Mouse (Mus musculus) neural tube, embryonic 15.5 days (tissue): ENCODE measurements around the gene 5730522E02Rik. TPM values are rescaled to one million over a fixed set of nuclear protein-coding genes. Genes with fewer than 3 reads are reported as not detected.

Source experiments
- ATAC-seq: fragments of 200-750 bp; cut with Nextera tagmentation; 2 replicates; pipeline ENCODE4 v1.8.0; 2017; ENCODE audit warnings: mild to moderate bottlenecking, moderate TSS enrichment, moderate library complexity; ENCODE audit not compliant: low FRiP score
- H3K27ac ChIP-seq: fragments of 300-500 bp; sonication (generic); replicated peaks from 2 replicates; pipeline ENCODE4 v1.5.1; 2015; ENCODE audit warnings: mild to moderate bottlenecking, inconsistent platforms
- H3K27me3 ChIP-seq: fragments of 300-500 bp; sonication (generic); replicated peaks from 2 replicates; pipeline ENCODE4 v1.6.1; 2015; ENCODE audit warnings: inconsistent platforms
- H3K36me3 ChIP-seq: fragments of 300-500 bp; sonication (generic); 2 replicates; pipeline ENCODE4 v1.6.1; 2015; ENCODE audit warnings: inconsistent platforms
- H3K4me1 ChIP-seq: fragments of 300-500 bp; sonication (generic); 2 replicates; pipeline ENCODE4 v1.6.1; 2015; ENCODE audit warnings: inconsistent platforms
- H3K4me2 ChIP-seq: fragments of 300-500 bp; sonication (generic); 2 replicates; pipeline ENCODE4 v1.6.1; 2015; ENCODE audit warnings: inconsistent platforms, mild to moderate bottlenecking, moderate library complexity
- H3K4me3 ChIP-seq: fragments of 300-500 bp; sonication (generic); replicated peaks from 2 replicates; pipeline ENCODE4 v1.5.1; 2015; ENCODE audit warnings: mild to moderate bottlenecking, inconsistent platforms
- H3K9ac ChIP-seq: fragments of 300-500 bp; sonication (generic); replicated peaks from 2 replicates; pipeline ENCODE4 v1.6.1; 2015; ENCODE audit warnings: mild to moderate bottlenecking, inconsistent platforms
- H3K9me3 ChIP-seq: fragments of 300-500 bp; sonication (generic); replicated peaks from 2 replicates; pipeline ENCODE4 v1.6.1; 2016; ENCODE audit warnings: inconsistent platforms
- WGBS: fragments of 180-500 bp; shearing (Covaris S2); methylation state at CpG from one replicate; pipeline ENCODE4 v1.1.7; 2015; ENCODE audit warnings: mixed read lengths; 5-methylcytosine and 5-hydroxymethylcytosine counted together
- polyA plus RNA-seq: library from polyadenylated mRNA; unstranded; fragments of >200 nt; fragmentation: Nextera tagmentation; extraction: Ambion mirVana; gene quantifications from 2 replicates; pipeline ENCODE4 v1.2.1, GENCODE M21; 2015

The 5730522E02Rik gene
- polyA plus RNA-seq, 1 experiment from 2014 or later = 15.0 TPM

GRCm38 (mm10) chr11:25704332-25705168 lies 506.0 kb downstream of the 5730522E02Rik start:
- H3K4me3 ChIP-seq = no peak overlapping the region
- H3K36me3 ChIP-seq = no peaks in the 10 kb centered on the region
- WGBS = 30% methylated on average over 11 of the region's 11 CpGs
- peak overlapping the region; percentile 58 for H3K27ac ChIP-seq
- H3K4me1 ChIP-seq = peaks cover 3% of the 10 kb centered on the region
- peak; percentile 64; the same call in 1 of the 2 replicates for ATAC-seq
- H3K9ac ChIP-seq = no peak overlapping the region
- no peaks in the 10 kb centered on the region for H3K27me3 ChIP-seq
- H3K9me3 ChIP-seq = no peaks in the 10 kb centered on the region
- peak overlapping the region; percentile 29 for H3K4me2 ChIP-seq

GRCm38 (mm10) chr11:25702791-25703190 lies 507.8 kb downstream of the 5730522E02Rik start:
- whole genome bisulfite sequencing = 90% methylated on average over 3 of the region's 3 CpGs
- Histone ChIP-seq H3K9me3 (no peaks in the 10 kb centered on the region), H3K36me3 (no peaks in the 10 kb centered on the region), H3K4me1 (peaks cover 5% of the 10 kb centered on the region), H3K4me2 (no peak overlapping the region), H3K4me3 (no peak overlapping the region), H3K27me3 (no peaks in the 10 kb centered on the region), H3K9ac (no peak overlapping the region), H3K27ac (no peak overlapping the region)
- no peak for ATAC-seq

GRCm38 (mm10) chr11:25697508-25698193 lies 512.9 kb downstream of the 5730522E02Rik start:
- Histone ChIP-seq H3K4me2 (peak overlapping the region; percentile 42), H3K27ac (peak overlapping the region; percentile 84), H3K27me3 (no peaks in the 10 kb centered on the region), H3K36me3 (no peaks in the 10 kb centered on the region), H3K9ac (no peak overlapping the region; the same call in 1 of the 2 replicates), H3K9me3 (no peaks in the 10 kb centered on the region), H3K4me3 (peak overlapping the region; percentile 14), H3K4me1 (peaks cover 14% of the 10 kb centered on the region)
- WGBS = 16% methylated on average over 6 of the region's 6 CpGs
- ATAC-seq = peak; percentile 83

GRCm38 (mm10) chr11:25696168-25696567 lies 514.4 kb downstream of the 5730522E02Rik start:
- 20% methylated on average over 5 of the region's 5 CpGs for WGBS
- Histone ChIP-seq H3K9ac (no peak overlapping the region), H3K4me1 (peaks cover 14% of the 10 kb centered on the region), H3K36me3 (no peaks in the 10 kb centered on the region), H3K4me2 (no peak overlapping the region), H3K4me3 (no peak overlapping the region), H3K9me3 (no peaks in the 10 kb centered on the region), H3K27me3 (no peaks in the 10 kb centered on the region), H3K27ac (peak overlapping the region; percentile 2; the same call in 1 of the 2 replicates)
- no peak for ATAC-seq

- H3K4me1 ChIP-seq = 0 out of 2 replicates have a peak, but pooled peaks cover 5% of the 10 kb centered on the region
- no peaks in the 10 kb centered on the region for H3K36me3 ChIP-seq
- no peak overlapping the region for H3K4me3 ChIP-seq
- H3K9me3 ChIP-seq = no peaks in the 10 kb centered on the region
- no peaks in the 10 kb centered on the region for H3K27me3 ChIP-seq
- WGBS = 92% methylated on average over 4 of the region's 4 CpGs
- H3K27ac ChIP-seq = no peak overlapping the region
- ATAC-seq = no peak
- H3K9ac ChIP-seq = no peak overlapping the region
- H3K4me2 ChIP-seq = no peak overlapping the region
Observed at GRCm38 (mm10) chr11:25684731-25685130, 525.8 kb downstream of the 5730522E02Rik start.

- Histone ChIP-seq H3K27ac (no peak overlapping the region), H3K36me3 (no peaks in the 10 kb centered on the region), H3K27me3 (no peaks in the 10 kb centered on the region), H3K4me3 (no peak overlapping the region), H3K9me3 (no peaks in the 10 kb centered on the region), H3K9ac (no peak overlapping the region), H3K4me2 (no peak overlapping the region), H3K4me1 (0 out of 2 replicates have a peak, but pooled peaks cover 5% of the 10 kb centered on the region)
- WGBS = 81% methylated on average over 1 of the region's 1 CpGs
- no peak for ATAC-seq
Observed at GRCm38 (mm10) chr11:25679856-25680255, 530.7 kb downstream of the 5730522E02Rik start.

GRCm38 (mm10) chr11:25674194-25674593 lies 536.4 kb downstream of the 5730522E02Rik start:
- H3K9me3 ChIP-seq = no peaks in the 10 kb centered on the region
- H3K27me3 ChIP-seq = no peaks in the 10 kb centered on the region
- H3K27ac ChIP-seq = no peak overlapping the region
- H3K4me2 ChIP-seq = no peak overlapping the region
- no peaks in the 10 kb centered on the region for H3K4me1 ChIP-seq
- H3K4me3 ChIP-seq = no peak overlapping the region
- 57% methylated on average over 3 of the region's 3 CpGs for WGBS
- no peaks in the 10 kb centered on the region for H3K36me3 ChIP-seq
- ATAC-seq = no peak
- no peak overlapping the region for H3K9ac ChIP-seq

GRCm38 (mm10) chr11:25670018-25670417 lies 540.5 kb downstream of the 5730522E02Rik start:
- Histone ChIP-seq H3K36me3 (no peaks in the 10 kb centered on the region), H3K27me3 (no peaks in the 10 kb centered on the region), H3K4me1 (no peaks in the 10 kb centered on the region), H3K4me2 (no peak overlapping the region), H3K9ac (no peak overlapping the region), H3K4me3 (no peak overlapping the region), H3K27ac (no peak overlapping the region), H3K9me3 (no peaks in the 10 kb centered on the region)
- ATAC-seq = no peak
- WGBS = 74% methylated on average over 4 of the region's 4 CpGs

GRCm38 (mm10) chr11:25664562-25665104 lies 545.9 kb downstream of the 5730522E02Rik start:
- no peaks in the 10 kb centered on the region for H3K36me3 ChIP-seq
- no peak overlapping the region for H3K27ac ChIP-seq
- no peak overlapping the region for H3K9ac ChIP-seq
- no peaks in the 10 kb centered on the region for H3K9me3 ChIP-seq
- WGBS = 63% methylated on average over 3 of the region's 3 CpGs
- no peak overlapping the region for H3K4me2 ChIP-seq
- ATAC-seq = no peak
- H3K4me1 ChIP-seq = no peaks in the 10 kb centered on the region
- H3K4me3 ChIP-seq = no peak overlapping the region
- no peaks in the 10 kb centered on the region for H3K27me3 ChIP-seq

GRCm38 (mm10) chr11:25646282-25646681 lies 564.3 kb downstream of the 5730522E02Rik start:
- H3K27me3 ChIP-seq = no peaks in the 10 kb centered on the region
- peaks cover 21% of the 10 kb centered on the region for H3K4me1 ChIP-seq
- H3K27ac ChIP-seq = peak overlapping the region; percentile 71
- no peak overlapping the region for H3K9ac ChIP-seq
- no peak overlapping the region for H3K4me3 ChIP-seq
- no peaks in the 10 kb centered on the region for H3K36me3 ChIP-seq
- no peak overlapping the region for H3K4me2 ChIP-seq
- 61% methylated on average over 5 of the region's 5 CpGs for WGBS
- ATAC-seq = no peak
- no peaks in the 10 kb centered on the region for H3K9me3 ChIP-seq

GRCm38 (mm10) chr11:25644767-25645622 lies 565.6 kb downstream of the 5730522E02Rik start:
- Histone ChIP-seq H3K4me2 (peak overlapping the region; percentile 46), H3K9ac (no peak overlapping the region), H3K4me3 (peak overlapping the region; percentile 15), H3K9me3 (no peaks in the 10 kb centered on the region), H3K36me3 (no peaks in the 10 kb centered on the region), H3K27me3 (no peaks in the 10 kb centered on the region), H3K27ac (peak overlapping the region; percentile 71), H3K4me1 (peaks cover 21% of the 10 kb centered on the region)
- ATAC-seq = peak; percentile 85
- WGBS = 33% methylated on average over 22 of the region's 22 CpGs
